Mouse (Mus musculus) gastrocnemius, postnatal 4 days (tissue): ENCODE data around the gene Grm5. TPM values are rescaled to one million over a fixed set of nuclear protein-coding genes. Genes with fewer than 3 reads are reported as not detected.

Experiments
- DNase-seq, 2 experiments: peaks; one replicate each; pipeline ENCODE4 v3.0.0; 2021 to 2022; ENCODE audit warnings: low spot score in 2 of 2, mixed read lengths in 2 of 2
- total RNA-seq, 2 experiments: library from RNA; stranded (reverse); gene quantifications; 2 replicates each; pipeline ENCODE4 v1.2.3; 2021

The Grm5 gene
- total RNA-seq, 2 experiments from 2014 or later: not detected

DNA sequence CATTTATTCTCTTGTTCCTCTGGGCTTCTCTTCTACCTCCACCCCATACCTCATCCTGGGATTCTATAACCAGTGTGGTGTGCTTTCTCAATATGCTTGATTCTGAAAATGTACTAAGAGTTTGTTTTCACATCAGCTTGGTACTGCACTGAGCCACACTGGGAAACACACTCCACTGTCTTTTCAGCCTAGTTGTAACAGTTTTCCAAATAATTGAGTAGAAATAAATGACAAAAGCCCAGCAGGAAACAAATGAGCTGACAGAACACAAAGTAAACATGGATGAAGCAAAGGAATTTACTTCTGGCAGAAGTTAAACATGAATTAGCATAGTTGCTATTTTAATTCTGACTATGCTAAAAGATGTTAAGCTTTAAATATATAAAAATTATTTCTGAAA lies 262.1 kb downstream of the Grm5 start:
- no peak for DNase-seq

GRCm38 (mm10) chr7:87925956-87926355 lies 342.0 kb downstream of the Grm5 start:
- DNase-seq: no peak

DNA sequence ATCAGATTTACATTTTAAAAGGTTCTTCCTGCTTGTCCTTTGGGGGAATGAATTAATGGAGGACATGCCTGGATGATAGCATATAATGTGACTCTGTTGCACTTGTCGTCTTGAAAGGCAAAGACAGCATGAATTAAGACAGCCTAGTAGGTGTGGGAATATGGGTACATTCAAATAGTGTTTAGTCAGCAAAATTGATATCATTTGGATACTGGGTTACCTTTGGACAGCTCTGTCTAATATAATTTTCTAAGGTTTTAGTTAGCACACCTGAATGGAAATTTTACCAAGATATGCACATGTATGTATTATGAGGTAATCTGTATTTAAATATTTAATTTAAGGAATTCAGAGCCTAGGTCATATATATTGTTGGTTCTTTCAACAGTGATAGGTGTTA lies 353.4 kb downstream of the Grm5 start:
- no peak for DNase-seq

DNA sequence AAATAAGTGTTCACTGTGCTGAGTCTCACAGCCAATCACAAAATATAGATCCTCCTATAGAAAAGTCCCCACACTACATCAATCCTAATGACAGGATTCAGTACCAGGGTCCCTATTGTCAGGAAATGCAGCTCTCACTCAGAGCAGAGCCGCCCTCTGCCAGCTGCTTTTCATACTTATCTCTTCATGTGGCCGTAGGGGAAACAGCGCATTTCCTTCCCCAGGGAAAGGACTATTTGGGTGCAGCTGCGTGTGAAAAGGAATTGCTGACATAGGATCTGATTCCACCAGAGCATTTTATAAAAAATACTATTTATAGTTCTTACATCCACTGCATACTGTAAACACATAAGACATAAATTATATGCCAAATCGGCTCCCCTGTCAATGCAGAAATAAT lies 354.3 kb downstream of the Grm5 start:
- DNase-seq: no peak

- DNase-seq: no peak
Observed at GRCm38 (mm10) chr7:87950205-87950604, 366.2 kb downstream of the Grm5 start.

GRCm38 (mm10) chr7:87973216-87973615 lies 389.2 kb downstream of the Grm5 start:
- no peak for DNase-seq

DNA sequence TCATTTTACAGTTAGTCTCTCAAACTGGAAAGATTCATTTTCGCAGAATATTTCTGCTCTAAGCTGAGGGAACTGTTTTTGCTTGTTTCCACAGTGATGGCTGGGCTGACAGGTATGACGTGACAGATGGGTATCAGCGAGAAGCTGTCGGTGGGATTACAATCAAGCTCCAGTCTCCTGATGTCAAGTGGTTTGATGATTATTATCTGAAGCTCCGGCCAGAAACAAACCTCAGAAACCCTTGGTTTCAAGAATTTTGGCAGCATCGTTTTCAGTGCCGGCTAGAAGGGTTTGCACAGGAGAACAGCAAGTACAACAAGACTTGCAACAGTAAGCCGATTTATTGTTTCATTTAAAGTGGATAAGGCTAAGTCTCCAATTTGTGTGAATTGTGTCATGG lies 391.1 kb downstream of the Grm5 start:
- no peak for DNase-seq

DNA sequence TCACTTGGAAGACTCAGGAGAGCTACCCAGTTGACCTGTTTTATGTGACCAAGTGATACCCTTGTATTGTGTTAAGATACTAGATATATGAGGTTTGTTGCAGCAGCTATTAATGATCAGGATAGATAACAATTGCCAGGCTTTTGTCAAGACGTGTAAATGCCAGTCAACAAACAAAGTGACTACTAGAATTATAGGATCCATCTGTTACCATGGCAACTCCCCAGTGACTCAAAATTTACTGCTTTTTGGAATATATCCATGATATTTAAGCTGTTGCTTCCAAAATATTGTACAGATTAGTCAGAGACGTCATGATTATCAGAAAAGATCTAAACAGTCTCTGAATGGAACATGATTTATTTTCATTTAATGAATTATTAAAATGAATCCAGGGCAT lies 399.5 kb downstream of the Grm5 start:
- DNase-seq: no peak

DNA sequence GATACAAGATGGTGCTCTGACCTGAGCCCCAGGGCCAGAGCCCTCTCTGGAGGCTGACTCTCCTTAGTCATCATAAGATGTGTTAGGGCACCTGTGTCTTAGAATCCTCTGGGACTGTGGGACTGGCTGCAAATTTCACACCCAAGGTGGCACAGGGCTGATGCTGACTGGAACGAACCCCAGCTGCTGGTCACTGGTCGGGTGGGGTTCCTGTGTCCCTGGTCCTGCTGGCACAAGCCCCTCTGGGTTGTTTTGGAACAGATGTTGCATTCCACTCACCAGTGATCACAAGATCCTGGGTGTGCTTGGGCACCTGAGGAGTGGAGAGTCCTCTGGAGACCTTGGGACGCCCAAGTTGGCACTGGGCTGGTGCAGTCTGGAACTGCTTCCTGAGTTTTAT lies 430.5 kb downstream of the Grm5 start:
- no peak for DNase-seq

GRCm38 (mm10) chr7:88027411-88028132 lies 443.6 kb downstream of the Grm5 start:
- peak in 1 of 2 experiments; percentile 13 for DNase-seq

DNA sequence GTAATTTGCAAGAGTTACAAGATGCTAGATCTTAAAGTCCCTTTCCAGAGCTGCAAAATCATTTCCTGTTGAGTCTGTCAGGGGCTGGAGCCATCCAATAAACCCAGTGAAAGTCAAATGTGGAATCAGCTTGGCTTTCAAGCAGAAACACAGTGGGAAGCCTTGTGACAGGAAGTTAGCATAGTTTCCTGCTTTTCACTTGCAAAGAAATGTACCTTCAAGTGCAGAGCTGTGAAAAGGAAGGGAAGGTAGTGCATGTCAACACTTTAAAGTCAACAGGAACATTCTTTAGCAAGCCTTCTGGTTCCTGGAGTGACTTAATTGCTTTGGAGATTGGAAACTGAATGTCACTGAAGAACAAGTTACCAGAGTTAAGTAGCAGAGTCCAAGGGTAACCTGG lies 463.4 kb downstream of the Grm5 start:
- DNase-seq: no peak

DNA sequence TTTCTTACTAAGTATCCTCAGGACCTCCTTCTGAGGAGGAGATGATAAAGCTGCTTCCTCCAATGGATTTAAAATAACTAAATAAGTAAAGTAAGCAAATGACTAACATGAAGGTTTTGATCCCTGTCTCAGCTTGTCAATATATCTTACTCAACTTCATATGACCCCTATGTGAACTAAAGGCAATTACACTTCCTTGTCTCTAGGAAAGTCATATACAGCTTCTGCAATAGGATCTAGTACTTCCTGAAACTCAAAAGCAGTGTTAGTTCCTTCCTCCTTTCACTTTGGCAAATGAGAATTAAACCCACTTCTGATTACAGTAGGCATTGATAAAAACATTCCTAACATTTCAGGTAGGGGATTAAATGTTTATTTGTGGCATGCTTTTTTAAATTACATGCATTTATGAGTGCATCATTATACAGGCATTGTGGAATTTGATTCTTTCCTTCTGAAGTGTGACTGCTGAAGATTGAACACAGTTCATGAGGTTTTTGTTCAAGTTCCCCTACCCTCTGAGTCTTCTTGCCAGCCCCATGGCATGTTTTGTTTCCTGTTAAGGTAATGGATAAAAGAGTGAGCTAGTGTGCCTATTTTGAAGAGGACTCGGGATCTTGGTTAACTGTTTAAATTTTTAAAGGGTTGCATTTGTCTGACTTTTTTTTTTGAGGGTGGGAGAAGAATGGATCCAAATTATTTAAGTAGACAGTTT lies 470.4 kb downstream of the Grm5 start:
- DNase-seq: no peak

DNA sequence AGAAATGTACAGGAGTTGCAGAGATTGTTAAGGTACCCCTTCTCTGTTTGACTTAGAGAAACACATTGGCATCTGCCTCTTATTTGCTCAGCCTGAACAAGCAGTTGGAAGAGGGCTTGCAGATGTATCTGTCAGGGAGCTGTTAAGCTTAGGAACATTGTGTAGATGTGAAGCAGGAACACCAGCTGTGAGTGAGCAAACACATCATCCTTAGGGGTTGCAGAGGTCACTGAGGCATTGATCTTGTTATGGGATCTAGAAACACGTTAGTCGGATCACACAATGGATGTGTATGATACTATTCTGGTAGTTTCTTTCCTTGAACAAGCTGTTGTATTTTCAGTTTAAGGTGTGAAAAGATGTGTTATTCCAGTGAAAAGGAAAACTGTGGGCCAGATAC lies 472.5 kb downstream of the Grm5 start:
- no peak for DNase-seq

DNA sequence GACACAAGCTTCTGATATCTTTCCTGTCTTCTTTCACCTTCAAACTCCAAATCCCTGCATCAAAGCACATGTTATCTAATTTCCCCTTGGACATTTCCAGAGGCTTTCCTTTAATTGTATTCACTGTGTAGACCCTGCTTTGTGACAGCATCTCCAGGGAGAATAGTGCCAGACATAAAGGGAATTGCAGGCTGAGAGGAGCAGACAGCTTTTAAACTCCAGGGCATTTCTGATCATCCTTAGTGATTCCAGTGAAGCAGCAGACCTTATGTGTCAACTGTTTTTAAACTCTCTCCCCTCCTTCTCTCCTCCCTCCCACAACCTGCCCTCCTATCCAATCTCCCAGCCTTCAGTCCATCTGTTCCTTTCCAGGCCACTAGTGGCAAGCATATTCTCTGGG lies 507.1 kb downstream of the Grm5 start:
- DNase-seq: no peak

DNA sequence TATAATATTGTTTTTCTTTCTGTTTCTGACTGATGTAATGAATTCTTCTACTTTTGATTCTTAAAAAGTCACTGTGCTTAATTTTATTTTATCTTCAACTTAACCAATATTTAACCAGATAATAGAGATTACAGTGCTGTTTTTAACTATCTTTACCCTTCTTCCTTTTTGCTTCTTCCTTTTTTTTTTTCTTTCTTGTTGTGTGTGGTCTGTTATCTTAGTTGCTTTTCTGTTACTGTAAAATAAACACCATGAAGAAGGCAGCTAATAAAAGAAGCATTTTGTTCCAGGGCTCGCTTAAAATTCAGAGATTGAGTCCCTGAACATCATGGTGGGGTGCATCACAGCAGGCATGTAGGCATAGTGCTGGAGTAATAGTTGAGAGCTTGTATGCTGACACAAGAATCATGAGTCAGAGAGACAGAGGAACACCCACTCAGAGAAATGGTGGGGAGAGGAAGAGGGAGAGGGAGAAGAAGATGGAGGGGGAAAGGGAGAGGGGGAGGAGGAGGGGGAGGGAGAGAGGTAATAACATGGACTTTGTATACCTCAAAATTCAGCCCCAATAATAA lies 512.7 kb downstream of the Grm5 start:
- no peak for DNase-seq

DNA sequence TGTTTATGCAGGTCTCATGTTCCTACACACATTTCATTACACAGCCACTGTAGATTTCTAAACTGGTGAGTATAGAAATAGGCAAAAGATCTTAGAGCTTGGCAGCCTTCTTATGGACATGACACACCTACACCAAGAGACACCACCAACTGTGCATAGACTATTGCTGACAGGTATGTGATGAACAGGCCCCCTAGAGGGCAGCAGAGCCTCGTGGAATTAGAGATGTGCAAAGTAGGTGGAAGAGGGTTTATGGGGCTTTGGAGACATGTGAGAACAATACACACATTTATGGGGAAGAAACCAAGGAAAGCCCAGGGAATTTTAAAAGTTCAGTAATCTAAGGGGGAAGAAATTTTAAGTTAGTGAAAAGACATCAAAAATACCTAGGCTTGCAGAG lies 513.7 kb downstream of the Grm5 start:
- DNase-seq: peak in 1 of 2 experiments; percentile 37

DNA sequence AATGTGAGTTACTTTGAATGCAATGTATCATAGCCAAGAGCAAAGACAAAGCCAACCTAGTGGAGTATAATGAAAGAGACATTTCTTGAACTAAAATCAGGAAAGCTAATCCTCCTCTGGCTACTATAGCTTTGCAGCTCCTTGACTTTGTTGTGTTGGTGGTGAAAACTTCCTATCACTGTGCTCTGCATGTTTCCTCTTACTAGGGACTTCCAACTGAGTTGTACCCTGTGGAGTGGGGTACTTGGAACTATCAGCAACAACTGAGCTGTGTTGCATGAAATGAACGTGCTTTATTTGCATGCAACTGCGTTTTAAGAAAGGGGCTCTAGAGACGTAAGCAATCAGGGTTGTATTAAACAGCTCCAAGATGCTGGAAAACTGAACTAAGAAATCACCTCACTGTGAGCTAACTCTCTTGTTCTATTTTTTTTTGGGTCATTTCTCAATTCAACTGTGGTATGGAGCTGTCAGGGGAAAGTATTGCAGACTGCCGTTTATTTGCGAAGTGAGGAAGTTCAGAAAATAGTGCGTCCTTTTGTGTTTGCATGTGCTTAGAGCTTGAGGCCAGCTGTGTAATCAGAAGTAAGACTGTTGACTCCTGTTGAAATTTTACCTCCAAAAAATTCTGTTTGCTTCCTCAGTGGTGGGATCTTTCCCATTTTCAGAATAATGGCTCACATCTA lies 532.9 kb downstream of the Grm5 start:
- DNase-seq: no peak

DNA sequence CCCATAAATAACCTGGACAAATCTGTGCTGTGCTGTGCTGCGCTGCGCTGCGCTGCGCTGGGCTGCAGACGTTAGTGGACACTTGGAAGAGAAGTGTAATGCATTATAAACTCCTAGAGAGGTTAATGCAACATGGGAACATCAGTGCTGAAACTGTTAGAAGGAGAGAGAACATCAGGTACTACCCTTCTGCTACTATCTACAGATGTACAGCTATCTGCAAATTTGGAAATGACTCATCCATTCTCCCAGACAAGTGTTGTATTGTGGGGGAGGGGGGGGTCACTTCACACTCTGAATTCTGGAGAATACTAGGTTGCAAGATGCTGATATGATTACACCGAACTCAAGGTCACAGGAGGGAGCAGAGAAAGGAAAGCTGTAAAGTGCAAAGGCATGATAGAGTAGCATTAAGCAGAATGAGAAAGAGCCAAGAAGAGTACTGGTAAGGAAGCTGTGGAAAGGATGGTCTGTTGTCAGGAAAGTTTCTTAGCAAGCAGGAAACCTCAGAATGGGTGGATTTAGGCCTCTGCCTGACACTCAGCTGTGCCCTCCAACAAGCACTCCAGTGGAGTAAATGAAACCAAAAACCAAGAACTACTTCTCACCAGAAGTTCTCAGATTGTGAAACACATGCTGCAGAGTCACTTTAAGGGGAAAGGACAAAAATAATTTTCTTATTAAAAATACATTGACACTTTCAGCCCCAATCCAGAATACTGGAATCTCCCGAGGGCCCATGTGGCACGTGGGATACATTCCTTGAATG lies 544.3 kb downstream of the Grm5 start:
- DNase-seq: no peak

DNA sequence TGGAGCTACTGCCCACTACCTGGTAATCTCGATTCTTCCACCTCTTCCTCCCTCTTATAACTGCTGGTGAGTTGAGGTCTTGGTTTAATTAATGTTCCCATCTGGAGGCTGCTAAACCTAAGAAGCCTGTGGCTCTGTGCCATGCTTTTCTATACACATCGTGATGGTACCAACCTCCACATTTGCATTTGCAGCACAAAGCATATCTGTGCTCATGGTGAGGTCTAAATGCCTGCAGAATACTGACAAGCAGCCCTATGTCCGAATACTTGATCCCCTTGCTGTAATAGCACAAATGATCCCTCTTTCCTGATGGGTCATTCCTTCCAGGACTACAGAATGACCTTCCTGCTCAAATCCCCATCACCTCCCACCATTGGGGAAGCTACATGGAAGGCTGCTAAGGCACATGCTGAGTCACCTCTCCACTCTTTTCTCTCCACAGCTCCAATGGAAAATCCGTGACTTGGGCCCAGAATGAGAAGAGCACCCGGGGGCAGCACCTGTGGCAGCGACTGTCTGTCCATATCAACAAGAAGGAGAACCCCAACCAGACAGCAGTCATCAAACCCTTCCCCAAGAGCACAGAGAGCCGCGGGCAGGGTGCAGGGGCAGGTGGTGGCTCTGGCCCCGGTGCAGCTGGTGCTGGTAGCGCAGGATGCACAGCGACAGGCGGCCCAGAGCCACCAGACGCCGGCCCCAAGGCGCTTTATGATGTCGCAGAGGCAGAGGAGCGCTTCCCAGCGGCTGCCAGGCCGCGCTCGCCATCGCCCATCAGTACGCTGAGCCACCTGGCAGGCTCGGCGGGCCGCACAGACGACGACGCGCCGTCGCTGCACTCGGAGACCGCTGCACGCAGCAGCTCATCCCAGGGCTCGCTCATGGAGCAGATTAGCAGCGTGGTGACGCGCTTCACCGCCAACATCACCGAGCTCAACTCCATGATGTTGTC lies 545.8 kb downstream of the Grm5 start:
- DNase-seq: peak in 1 of 2 experiments; percentile 12

DNA sequence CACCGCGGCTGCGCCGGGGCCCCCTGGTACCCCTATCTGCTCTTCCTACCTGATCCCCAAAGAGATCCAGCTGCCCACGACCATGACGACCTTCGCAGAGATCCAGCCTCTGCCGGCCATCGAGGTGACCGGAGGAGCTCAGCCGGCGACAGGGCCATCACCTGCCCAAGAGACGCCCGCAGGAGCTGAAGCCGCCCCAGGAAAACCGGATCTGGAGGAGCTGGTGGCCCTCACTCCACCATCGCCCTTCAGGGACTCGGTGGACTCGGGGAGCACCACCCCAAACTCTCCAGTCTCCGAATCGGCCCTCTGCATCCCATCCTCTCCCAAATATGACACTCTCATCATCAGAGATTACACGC lies 546.5 kb downstream of the Grm5 start:
- DNase-seq: no peak
